Mouse (Mus musculus): ENCODE data around the gene Ror2. TPM values are rescaled to one million over a fixed set of nuclear protein-coding genes. Genes with fewer than 3 reads are reported as not detected.

Ror2 gene
- polyA plus RNA-seq, 1 experiment from 2014 or later: 28.3 TPM

GRCm38 (mm10) chr13:53217396-53217975, 68.4 kb downstream of the Ror2 start:
- H3K27me3 ChIP-seq (replicated peaks): no peaks in the 10 kb centered on the region
- no peak overlapping the region; the same call in 1 of the 2 replicates for H3K27ac ChIP-seq (ENCODE audit: poor library complexity, severe bottlenecking)
- no peak overlapping the region for H3K4me3 ChIP-seq
- H3K36me3 ChIP-seq: peaks cover 6% of the 10 kb centered on the region
- no peaks in the 10 kb centered on the region for H3K9me3 ChIP-seq (replicated peaks)
- no peak for ATAC-seq (ENCODE audit: insufficient number of reproducible peaks, low FRiP score)
- no peak overlapping the region for H3K9ac ChIP-seq
- 55% methylated on average over 6 of the region's 6 CpGs for WGBS
- H3K4me2 ChIP-seq: no peak overlapping the region
- H3K4me1 ChIP-seq (replicated peaks): peaks cover 59% of the 10 kb centered on the region

GRCm38 (mm10) chr13:53211971-53212733, 73.8 kb downstream of the Ror2 start:
- Histone ChIP-seq H3K4me1 (replicated peaks) (peaks cover 69% of the 10 kb centered on the region), H3K27me3 (replicated peaks) (no peaks in the 10 kb centered on the region), H3K27ac (ENCODE audit: poor library complexity, severe bottlenecking) (no peak overlapping the region), H3K4me2 (peak overlapping the region; percentile 63), H3K9me3 (replicated peaks) (no peaks in the 10 kb centered on the region), H3K4me3 (peak overlapping the region; percentile 33), H3K36me3 (no peaks in the 10 kb centered on the region), H3K9ac (peak overlapping the region; percentile 49; the same call in 1 of the 2 replicates)
- WGBS: 12% methylated on average over 19 of the region's 19 CpGs
- peak; percentile 74; the same call in 1 of the 2 replicates for ATAC-seq (ENCODE audit: insufficient number of reproducible peaks, low FRiP score)

- H3K4me3 ChIP-seq: no peak overlapping the region
- peaks cover 84% of the 10 kb centered on the region for H3K4me1 ChIP-seq (replicated peaks)
- ATAC-seq (ENCODE audit: insufficient number of reproducible peaks, low FRiP score): no peak
- no peak overlapping the region for H3K4me2 ChIP-seq
- H3K27me3 ChIP-seq (replicated peaks): no peaks in the 10 kb centered on the region
- H3K9me3 ChIP-seq (replicated peaks): no peaks in the 10 kb centered on the region
- 0 out of 2 replicates have a peak overlapping the region, but pooled peaks have one; percentile 18 for H3K9ac ChIP-seq
- no peaks in the 10 kb centered on the region for H3K36me3 ChIP-seq
- peak overlapping the region; percentile 58 for H3K27ac ChIP-seq (ENCODE audit: poor library complexity, severe bottlenecking)
- WGBS: 45% methylated on average over 10 of the region's 10 CpGs
Observed at GRCm38 (mm10) chr13:53208556-53208955, 77.4 kb downstream of the Ror2 start.

GRCm38 (mm10) chr13:53205128-53205911, 80.6 kb downstream of the Ror2 start:
- Histone ChIP-seq H3K4me1 (replicated peaks) (peaks cover 91% of the 10 kb centered on the region), H3K9me3 (replicated peaks) (no peaks in the 10 kb centered on the region), H3K4me3 (no peak overlapping the region), H3K27ac (ENCODE audit: poor library complexity, severe bottlenecking) (peak overlapping the region; percentile 39), H3K27me3 (replicated peaks) (no peaks in the 10 kb centered on the region), H3K9ac (no peak overlapping the region), H3K4me2 (peak overlapping the region; percentile 47), H3K36me3 (no peaks in the 10 kb centered on the region)
- ATAC-seq (ENCODE audit: insufficient number of reproducible peaks, low FRiP score): peak; percentile 40; the same call in 1 of the 2 replicates
- 11% methylated on average over 17 of the region's 17 CpGs for WGBS

GRCm38 (mm10) chr13:53202439-53202830, 83.5 kb downstream of the Ror2 start:
- peak overlapping the region; percentile 77 for H3K27ac ChIP-seq (ENCODE audit: poor library complexity, severe bottlenecking)

GRCm38 (mm10) chr13:53201628-53202438, 84.1 kb downstream of the Ror2 start:
- peak overlapping the region; percentile 54 for H3K4me2 ChIP-seq
- H3K9me3 ChIP-seq (replicated peaks): no peaks in the 10 kb centered on the region
- no peaks in the 10 kb centered on the region for H3K36me3 ChIP-seq
- peaks cover 82% of the 10 kb centered on the region for H3K4me1 ChIP-seq (replicated peaks)
- no peak overlapping the region; the same call in 1 of the 2 replicates for H3K4me3 ChIP-seq
- WGBS: 6% methylated on average over 18 of the region's 18 CpGs
- H3K9ac ChIP-seq: peak overlapping the region; percentile 43; the same call in 1 of the 2 replicates
- H3K27ac ChIP-seq (ENCODE audit: poor library complexity, severe bottlenecking): peak overlapping the region; percentile 77
- no peaks in the 10 kb centered on the region for H3K27me3 ChIP-seq (replicated peaks)
- peak; percentile 59; the same call in 1 of the 2 replicates for ATAC-seq (ENCODE audit: insufficient number of reproducible peaks, low FRiP score)

More at GRCm38 (mm10) chr13:53202439-53202830, 83.5 kb downstream of the Ror2 start:
- no peak overlapping the region for H3K4me3 ChIP-seq
- H3K9me3 ChIP-seq (replicated peaks): no peaks in the 10 kb centered on the region
- peaks cover 82% of the 10 kb centered on the region for H3K4me1 ChIP-seq (replicated peaks)
- no peak for ATAC-seq (ENCODE audit: insufficient number of reproducible peaks, low FRiP score)
- H3K27me3 ChIP-seq (replicated peaks): no peaks in the 10 kb centered on the region
- H3K4me2 ChIP-seq: peak overlapping the region; percentile 54; the same call in 1 of the 2 replicates
- no peaks in the 10 kb centered on the region for H3K36me3 ChIP-seq
- no peak overlapping the region for H3K9ac ChIP-seq
- 47% methylated on average over 5 of the region's 5 CpGs for WGBS

GRCm38 (mm10) chr13:53200121-53200520, 85.8 kb downstream of the Ror2 start:
- no peaks in the 10 kb centered on the region for H3K27me3 ChIP-seq (replicated peaks)
- peaks cover 76% of the 10 kb centered on the region for H3K4me1 ChIP-seq (replicated peaks)
- no peak overlapping the region for H3K4me3 ChIP-seq
- H3K9me3 ChIP-seq (replicated peaks): no peaks in the 10 kb centered on the region
- 82% methylated on average over 4 of the region's 4 CpGs for WGBS
- no peaks in the 10 kb centered on the region for H3K36me3 ChIP-seq
- ATAC-seq (ENCODE audit: insufficient number of reproducible peaks, low FRiP score): no peak
- no peak overlapping the region for H3K9ac ChIP-seq
- H3K4me2 ChIP-seq: no peak overlapping the region
- no peak overlapping the region for H3K27ac ChIP-seq (ENCODE audit: poor library complexity, severe bottlenecking)

GRCm38 (mm10) chr13:53199262-53199661, 86.7 kb downstream of the Ror2 start:
- H3K9me3 ChIP-seq (replicated peaks): no peaks in the 10 kb centered on the region
- H3K27ac ChIP-seq (ENCODE audit: poor library complexity, severe bottlenecking): no peak overlapping the region
- no peaks in the 10 kb centered on the region for H3K27me3 ChIP-seq (replicated peaks)
- WGBS: 66% methylated on average over 7 of the region's 7 CpGs
- no peaks in the 10 kb centered on the region for H3K36me3 ChIP-seq
- peaks cover 76% of the 10 kb centered on the region for H3K4me1 ChIP-seq (replicated peaks)
- no peak overlapping the region for H3K9ac ChIP-seq
- no peak for ATAC-seq (ENCODE audit: insufficient number of reproducible peaks, low FRiP score)
- H3K4me2 ChIP-seq: no peak overlapping the region
- no peak overlapping the region for H3K4me3 ChIP-seq

- Histone ChIP-seq H3K27ac (ENCODE audit: poor library complexity, severe bottlenecking) (no peak overlapping the region), H3K4me3 (no peak overlapping the region), H3K4me1 (replicated peaks) (peaks cover 75% of the 10 kb centered on the region), H3K9ac (no peak overlapping the region), H3K9me3 (replicated peaks) (no peaks in the 10 kb centered on the region), H3K4me2 (no peak overlapping the region), H3K27me3 (replicated peaks) (no peaks in the 10 kb centered on the region), H3K36me3 (no peaks in the 10 kb centered on the region)
- ATAC-seq (ENCODE audit: insufficient number of reproducible peaks, low FRiP score): no peak
- WGBS: 70% methylated on average over 7 of the region's 7 CpGs
Observed at GRCm38 (mm10) chr13:53196690-53197089, 89.2 kb downstream of the Ror2 start.

- peaks cover 75% of the 10 kb centered on the region for H3K4me1 ChIP-seq (replicated peaks)
- H3K4me3 ChIP-seq: no peak overlapping the region
- no peaks in the 10 kb centered on the region for H3K36me3 ChIP-seq
- no peak for ATAC-seq (ENCODE audit: insufficient number of reproducible peaks, low FRiP score)
- 85% methylated on average over 6 of the region's 6 CpGs for WGBS
- H3K4me2 ChIP-seq: no peak overlapping the region
- no peak overlapping the region for H3K27ac ChIP-seq (ENCODE audit: poor library complexity, severe bottlenecking)
- H3K9me3 ChIP-seq (replicated peaks): no peaks in the 10 kb centered on the region
- no peaks in the 10 kb centered on the region for H3K27me3 ChIP-seq (replicated peaks)
- H3K9ac ChIP-seq: no peak overlapping the region
Observed at GRCm38 (mm10) chr13:53195951-53196677, 89.8 kb downstream of the Ror2 start.

Measured in heart, embryonic 12.5 days (tissue).